Mouse (Mus musculus): Measurements from ENCODE around the gene Slc34a3. TPM values are rescaled to one million over a fixed set of nuclear protein-coding genes. Genes with fewer than 3 reads are reported as not detected.

The Slc34a3 gene
- total and polyA plus RNA-seq, 3 experiments: 0.03 to 0.04 TPM; not detected in 1

- Histone ChIP-seq H3K27ac (ENCODE audit: control insufficient read depth, low read depth, low read length) (peak overlapping the region; percentile 100), H3K4me1 (ENCODE audit: control insufficient read depth in 1 of 2, insufficient read depth in 2 of 2, low read length in 2 of 2) (peaks cover 6 to 18% of the 10 kb centered on the region in 2 experiments; a peak in 3 of 4 replicates), H3K27me3 (ENCODE audit: control insufficient read depth in 1 of 2, insufficient read depth in 2 of 2, low read length in 2 of 2) (no peaks in the 10 kb centered on the region), H3K4me3 (ENCODE audit: control insufficient read depth in 1 of 2, insufficient read depth in 1 of 2, low read depth in 2 of 2, low read length in 2 of 2) (peak overlapping the region; percentile 65 to 93), H3K36me3 (ENCODE audit: control insufficient read depth in 1 of 2, insufficient read depth in 2 of 2, low read length in 2 of 2) (peaks cover 6 to 8% of the 10 kb centered on the region in 2 experiments), H3K9ac (ENCODE audit: control insufficient read depth, low read depth, low read length, poor library complexity, severe bottlenecking) (peak overlapping the region; percentile 99), H3K79me2 (ENCODE audit: control insufficient read depth, insufficient read depth, low read length, poor library complexity) (peaks cover 17% of the 10 kb centered on the region), H3K9me3 (replicated peaks; ENCODE audit: insufficient read depth, low read length) (no peaks in the 10 kb centered on the region)
- peak; percentile 99 for DNase-seq (ENCODE audit: low read depth, low spot score)
- TF ChIP-seq ZMIZ1 (IDR thresholded peaks at IDR 0.05; ENCODE audit: low read depth, low read length) (peak; percentile 53; the same call in 1 of the 2 replicates), USF1 (IDR thresholded peaks at IDR 0.05; ENCODE audit: low read depth, low read length) (0 out of 2 replicates have a peak, but pooled peaks have one; percentile 9), UBTF (IDR thresholded peaks at IDR 0.05; ENCODE audit: borderline replicate concordance, insufficient read depth, low read depth, low read length) (no peak), ETS1 (IDR thresholded peaks at IDR 0.05; ENCODE audit: low read depth, low read length) (peak; percentile 8; the same call in 1 of the 2 replicates), RAD21 (IDR thresholded peaks at IDR 0.05; ENCODE audit: low read depth, low read length) (no peak), MYB (IDR thresholded peaks at IDR 0.05; ENCODE audit: low read depth, low read length) (no peak), CHD2 (IDR thresholded peaks at IDR 0.05; ENCODE audit: low read length) (peak; percentile 80), MEF2A (IDR thresholded peaks at IDR 0.05; ENCODE audit: extremely low read depth, insufficient replicate concordance, low read depth, low read length, poor library complexity, severe bottlenecking) (no peak), SIN3A (IDR thresholded peaks at IDR 0.05; ENCODE audit: low read length) (peak; percentile 59; the same call in 1 of the 2 replicates), GATA1 (IDR thresholded peaks at IDR 0.05; ENCODE audit: low read depth, low read length) (0 out of 2 replicates have a peak, but pooled peaks have one; percentile 5), CHD1 (IDR thresholded peaks at IDR 0.05; ENCODE audit: low read depth, low read length) (peak; percentile 77; the same call in 1 of the 2 replicates), HCFC1 (IDR thresholded peaks at IDR 0.05; ENCODE audit: low read depth, low read length) (peak; percentile 74), ELF1 (IDR thresholded peaks at IDR 0.05; ENCODE audit: low read depth, low read length) (peak; percentile 73), POLR2A (IDR thresholded peaks at IDR 0.05; ENCODE audit: control insufficient read depth in 1 of 2, insufficient read depth in 1 of 2, low read depth in 1 of 2, low read length in 2 of 2, poor library complexity in 1 of 2) (no peak; a peak in 1 of 4 replicates), ZNF384 (IDR thresholded peaks at IDR 0.05; ENCODE audit: low read depth, low read length) (peak; percentile 57), MAZ (IDR thresholded peaks at IDR 0.05; ENCODE audit: low read depth, low read length) (peak; percentile 84; the same call in 1 of the 2 replicates), MXI1 (IDR thresholded peaks at IDR 0.05; ENCODE audit: low read depth, low read length) (peak; percentile 74), NRF1 (IDR thresholded peaks at IDR 0.05; ENCODE audit: insufficient read depth, low read depth, low read length, poor library complexity, severe bottlenecking) (peak; percentile 72), MAX (IDR thresholded peaks at IDR 0.05; ENCODE audit: low read length) (peak; percentile 30; the same call in 1 of the 2 replicates), TCF12 (IDR thresholded peaks at IDR 0.05; ENCODE audit: low read depth, low read length) (peak; percentile 12; the same call in 1 of the 2 replicates)
Measured at GRCm38 (mm10) chr2:25224766-25225752, 9.1 kb downstream of the Slc34a3 start.
